8 mouse cellular contexts compared by ENCODE assay signal in the genomic region with DNA sequence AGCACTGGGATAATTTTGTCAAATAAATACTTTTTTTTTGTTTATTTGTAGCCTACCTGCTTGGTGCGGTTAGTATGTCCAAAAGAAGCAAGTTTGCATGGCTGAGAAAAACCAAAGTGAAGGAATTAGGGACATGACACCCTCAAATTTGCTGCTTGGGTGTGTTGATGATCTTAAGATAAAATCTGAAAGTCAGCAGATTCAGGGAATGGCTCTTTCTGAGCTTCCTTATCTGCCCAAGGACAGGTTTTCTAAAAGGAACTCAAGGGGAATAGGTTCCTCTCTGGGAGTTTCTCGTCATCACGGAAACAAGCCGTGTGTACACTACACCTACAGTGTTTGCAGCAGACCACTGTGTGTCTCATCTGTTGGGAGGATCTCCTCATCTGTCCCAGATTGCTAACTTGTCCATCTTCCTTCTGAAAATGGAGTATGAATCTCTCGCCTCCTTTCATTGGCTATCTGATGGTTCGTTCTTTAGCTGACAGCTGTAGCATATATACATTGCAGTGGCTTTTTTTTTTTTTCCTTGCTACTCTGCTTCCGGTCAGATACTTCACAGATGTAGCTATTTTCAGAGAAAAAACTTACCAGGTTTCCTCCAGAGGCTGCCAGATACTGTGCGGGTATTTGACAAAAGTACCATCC.
"Had no signal": no experiment of that assay in that cellular context is flagged by ENCODE, and none has a peak within 500 bp of the region (broad histone marks: within the 10 kb centered on the region; RNA-seq: fewer than 3 reads in every experiment).

No protein-coding gene starts in this region.

- H3K4me3 ChIP-seq: layer of hippocampus, adult 2 months; limb, embryonic 15.5 days; liver, embryonic 15.5 days; midbrain, embryonic 13.5 days; neural tube, embryonic 15.5 days had no signal

- H3K36me3 ChIP-seq: limb, embryonic 15.5 days; liver, embryonic 15.5 days; midbrain, embryonic 13.5 days; neural tube, embryonic 15.5 days had no signal

- H3K9ac ChIP-seq: limb, embryonic 15.5 days; liver, embryonic 15.5 days; lung, embryonic 14.5 days; midbrain, embryonic 13.5 days; neural tube, embryonic 15.5 days had no signal

- H3K27ac ChIP-seq: kidney, postnatal 0 days; layer of hippocampus, adult 2 months; limb, embryonic 15.5 days; liver, embryonic 15.5 days; macrophage; midbrain, embryonic 13.5 days; neural tube, embryonic 15.5 days had no signal

- ATAC-seq: midbrain, embryonic 13.5 days had no signal

- H3K27me3 ChIP-seq: limb, embryonic 15.5 days; liver, embryonic 15.5 days; midbrain, embryonic 13.5 days; neural tube, embryonic 15.5 days had no signal

- H3K9me3 ChIP-seq: limb, embryonic 15.5 days; liver, embryonic 15.5 days; midbrain, embryonic 13.5 days; neural tube, embryonic 15.5 days had no signal

- H3K4me1 ChIP-seq: limb, embryonic 15.5 days; midbrain, embryonic 13.5 days; neural tube, embryonic 15.5 days had no signal

- H3K4me2 ChIP-seq: limb, embryonic 15.5 days; liver, embryonic 15.5 days; lung, embryonic 14.5 days; midbrain, embryonic 13.5 days; neural tube, embryonic 15.5 days had no signal
